Mouse (Mus musculus): ENCODE results near the gene Hopx. TPM values are rescaled to one million over a fixed set of nuclear protein-coding genes. Genes with fewer than 3 reads are reported as not detected.

Hopx gene
- polyA plus RNA-seq, 2 experiments, result 1.9 to 12.2 TPM

GRCm38 (mm10) chr5:77133960-77134359 is 19.0 kb upstream of the Hopx start:
- Histone ChIP-seq H3K4me3 (replicated peaks; ENCODE audit: low read length) (no peak overlapping the region), H3K4me2 (replicated peaks; ENCODE audit: low read depth, low read length, severe bottlenecking) (no peak overlapping the region), H3K36me3 (ENCODE audit: control insufficient read depth, insufficient read depth, low read length) (no peaks in the 10 kb centered on the region), H3K9ac (ENCODE audit: low read depth, low read length, severe bottlenecking) (no peak overlapping the region), H3K27ac (replicated peaks; ENCODE audit: low read depth, low read length) (0 out of 2 replicates have a peak overlapping the region, but pooled peaks have one; percentile 48), H3K27me3 (ENCODE audit: control insufficient read depth, insufficient read depth, low read length) (no peaks in the 10 kb centered on the region), H3K9me3 (ENCODE audit: control insufficient read depth, low read length) (no peaks in the 10 kb centered on the region), H3K4me1 (ENCODE audit: control insufficient read depth, insufficient read depth, low read length) (peaks cover 9% of the 10 kb centered on the region)
- no peak for TF ChIP-seq POLR2A (IDR thresholded peaks at IDR 0.05; ENCODE audit: borderline replicate concordance, extremely low read depth, insufficient read depth, insufficient read length)
- DNase-seq (ENCODE audit: low spot score) (peak; percentile 66), ATAC-seq (ENCODE audit: low FRiP score, low read depth) (peak; percentile 82)
- 49% methylated on average over 5 of the region's 5 CpGs for WGBS

GRCm38 (mm10) chr5:77132457-77133135 is 17.7 kb upstream of the Hopx start:
- TF ChIP-seq POLR2A (IDR thresholded peaks at IDR 0.05; ENCODE audit: borderline replicate concordance, extremely low read depth, insufficient read depth, insufficient read length), result no peak
- peaks cover 6% of the 10 kb centered on the region; the same call in 1 of the 2 replicates for H3K9me3 ChIP-seq (ENCODE audit: control insufficient read depth, low read length)
- H3K36me3 ChIP-seq (ENCODE audit: control insufficient read depth, insufficient read depth, low read length), result no peaks in the 10 kb centered on the region
- no peak overlapping the region for H3K4me2 ChIP-seq (replicated peaks; ENCODE audit: low read depth, low read length, severe bottlenecking)
- H3K27me3 ChIP-seq (ENCODE audit: control insufficient read depth, insufficient read depth, low read length), result no peaks in the 10 kb centered on the region
- peaks cover 4% of the 10 kb centered on the region for H3K4me1 ChIP-seq (ENCODE audit: control insufficient read depth, insufficient read depth, low read length)
- 93% methylated on average over 2 of the region's 2 CpGs for WGBS
- DNase-seq (ENCODE audit: low spot score) (no peak), ATAC-seq (ENCODE audit: low FRiP score, low read depth) (no peak)
- no peak overlapping the region for H3K4me3 ChIP-seq (replicated peaks; ENCODE audit: low read length)
- no peak overlapping the region for H3K27ac ChIP-seq (replicated peaks; ENCODE audit: low read depth, low read length)
- no peak overlapping the region for H3K9ac ChIP-seq (ENCODE audit: low read depth, low read length, severe bottlenecking)

- Histone ChIP-seq H3K9me3 (ENCODE audit: control insufficient read depth, low read length) (peaks cover 6% of the 10 kb centered on the region; the same call in 1 of the 2 replicates), H3K27ac (replicated peaks; ENCODE audit: low read depth, low read length) (no peak overlapping the region), H3K27me3 (ENCODE audit: control insufficient read depth, insufficient read depth, low read length) (no peaks in the 10 kb centered on the region), H3K9ac (ENCODE audit: low read depth, low read length, severe bottlenecking) (no peak overlapping the region), H3K4me2 (replicated peaks; ENCODE audit: low read depth, low read length, severe bottlenecking) (no peak overlapping the region), H3K36me3 (ENCODE audit: control insufficient read depth, insufficient read depth, low read length) (no peaks in the 10 kb centered on the region), H3K4me1 (ENCODE audit: control insufficient read depth, insufficient read depth, low read length) (no peaks in the 10 kb centered on the region; the same call in 1 of the 2 replicates), H3K4me3 (replicated peaks; ENCODE audit: low read length) (no peak overlapping the region)
- TF ChIP-seq POLR2A (IDR thresholded peaks at IDR 0.05; ENCODE audit: borderline replicate concordance, extremely low read depth, insufficient read depth, insufficient read length), result no peak
- ATAC-seq (ENCODE audit: low FRiP score, low read depth) (no peak), DNase-seq (ENCODE audit: low spot score) (no peak)
- WGBS, result 93% methylated on average over 8 of the region's 8 CpGs
These were observed 17.0 kb upstream of the Hopx start for GRCm38 (mm10) chr5:77131879-77132278.

GRCm38 (mm10) chr5:77130310-77131020 is 15.5 kb upstream of the Hopx start:
- DNase-seq (ENCODE audit: low spot score) (no peak), ATAC-seq (ENCODE audit: low FRiP score, low read depth) (no peak)
- no peak for TF ChIP-seq POLR2A (IDR thresholded peaks at IDR 0.05; ENCODE audit: borderline replicate concordance, extremely low read depth, insufficient read depth, insufficient read length)
- H3K27ac ChIP-seq (replicated peaks; ENCODE audit: low read depth, low read length), result no peak overlapping the region
- H3K9me3 ChIP-seq (ENCODE audit: control insufficient read depth, low read length), result peaks cover 6% of the 10 kb centered on the region; the same call in 1 of the 2 replicates
- WGBS, result 73% methylated on average over 16 of the region's 16 CpGs
- no peak overlapping the region for H3K4me3 ChIP-seq (replicated peaks; ENCODE audit: low read length)
- no peak overlapping the region for H3K9ac ChIP-seq (ENCODE audit: low read depth, low read length, severe bottlenecking)
- H3K27me3 ChIP-seq (ENCODE audit: control insufficient read depth, insufficient read depth, low read length), result no peaks in the 10 kb centered on the region
- no peak overlapping the region for H3K4me2 ChIP-seq (replicated peaks; ENCODE audit: low read depth, low read length, severe bottlenecking)
- no peaks in the 10 kb centered on the region for H3K36me3 ChIP-seq (ENCODE audit: control insufficient read depth, insufficient read depth, low read length)
- no peaks in the 10 kb centered on the region for H3K4me1 ChIP-seq (ENCODE audit: control insufficient read depth, insufficient read depth, low read length)

- DNase-seq (ENCODE audit: low spot score) (no peak), ATAC-seq (ENCODE audit: low FRiP score, low read depth) (no peak)
- no peaks in the 10 kb centered on the region for H3K4me1 ChIP-seq (ENCODE audit: control insufficient read depth, insufficient read depth, low read length)
- H3K27ac ChIP-seq (replicated peaks; ENCODE audit: low read depth, low read length), result no peak overlapping the region
- no peaks in the 10 kb centered on the region for H3K36me3 ChIP-seq (ENCODE audit: control insufficient read depth, insufficient read depth, low read length)
- no peak for TF ChIP-seq POLR2A (IDR thresholded peaks at IDR 0.05; ENCODE audit: borderline replicate concordance, extremely low read depth, insufficient read depth, insufficient read length)
- no peaks in the 10 kb centered on the region for H3K27me3 ChIP-seq (ENCODE audit: control insufficient read depth, insufficient read depth, low read length)
- no peak overlapping the region for H3K4me2 ChIP-seq (replicated peaks; ENCODE audit: low read depth, low read length, severe bottlenecking)
- no peak overlapping the region for H3K4me3 ChIP-seq (replicated peaks; ENCODE audit: low read length)
- H3K9me3 ChIP-seq (ENCODE audit: control insufficient read depth, low read length), result peaks cover 6% of the 10 kb centered on the region; the same call in 1 of the 2 replicates
- H3K9ac ChIP-seq (ENCODE audit: low read depth, low read length, severe bottlenecking), result no peak overlapping the region
- 73% methylated on average over 2 of the region's 2 CpGs for WGBS
These were observed 15.0 kb upstream of the Hopx start for GRCm38 (mm10) chr5:77129907-77130306.

Measured in limb, embryonic 14.5 days (tissue).